Mouse (Mus musculus): ENCODE data around the gene Ttyh3. TPM values are rescaled to one million over a fixed set of nuclear protein-coding genes. Genes with fewer than 3 reads are reported as not detected.

Ttyh3 gene
- polyA plus RNA-seq, 1 experiment from 2014 or later = 42.8 TPM

- no peak for ATAC-seq (replicated peaks; ENCODE audit: insufficient number of reproducible peaks, low FRiP score, low TSS enrichment, low read depth)
- DNase-seq (ENCODE audit: low spot score) = no peak
- H3K27ac ChIP-seq (replicated peaks; ENCODE audit: low read depth, low read length) = no peak overlapping the region
- 87% methylated on average over 7 of the region's 7 CpGs for WGBS
- H3K9me3 ChIP-seq (replicated peaks; ENCODE audit: control insufficient read depth, low read length) = no peaks in the 10 kb centered on the region
- H3K4me2 ChIP-seq (ENCODE audit: low read depth, low read length) = no peak overlapping the region
- no peak overlapping the region for H3K9ac ChIP-seq (replicated peaks; ENCODE audit: low read length)
- peaks cover 7% of the 10 kb centered on the region for H3K4me1 ChIP-seq (ENCODE audit: control insufficient read depth, insufficient read depth, low read length)
- H3K27me3 ChIP-seq (ENCODE audit: control insufficient read depth, insufficient read depth, low read length) = no peaks in the 10 kb centered on the region
- no peak overlapping the region for H3K4me3 ChIP-seq (ENCODE audit: low read depth, low read length)
- H3K36me3 ChIP-seq (replicated peaks; ENCODE audit: control insufficient read depth, insufficient read depth, low read depth, low read length) = peaks cover 25% of the 10 kb centered on the region
These were observed 12.3 kb downstream of the Ttyh3 start for GRCm38 (mm10) chr5:140636316-140637057.

- H3K9ac ChIP-seq (replicated peaks; ENCODE audit: low read length) = no peak overlapping the region
- no peak overlapping the region for H3K4me3 ChIP-seq (ENCODE audit: low read depth, low read length)
- H3K27ac ChIP-seq (replicated peaks; ENCODE audit: low read depth, low read length) = no peak overlapping the region
- no peak for ATAC-seq (replicated peaks; ENCODE audit: insufficient number of reproducible peaks, low FRiP score, low TSS enrichment, low read depth)
- no peaks in the 10 kb centered on the region for H3K9me3 ChIP-seq (replicated peaks; ENCODE audit: control insufficient read depth, low read length)
- H3K27me3 ChIP-seq (ENCODE audit: control insufficient read depth, insufficient read depth, low read length) = no peaks in the 10 kb centered on the region
- no peak for DNase-seq (ENCODE audit: low spot score)
- H3K4me1 ChIP-seq (ENCODE audit: control insufficient read depth, insufficient read depth, low read length) = no peaks in the 10 kb centered on the region
- peaks cover 28% of the 10 kb centered on the region for H3K36me3 ChIP-seq (replicated peaks; ENCODE audit: control insufficient read depth, insufficient read depth, low read depth, low read length)
- no peak overlapping the region for H3K4me2 ChIP-seq (ENCODE audit: low read depth, low read length)
- WGBS = 94% methylated on average over 26 of the region's 26 CpGs
These were observed 13.8 kb downstream of the Ttyh3 start for GRCm38 (mm10) chr5:140634798-140635722.

- Histone ChIP-seq H3K9ac (replicated peaks; ENCODE audit: low read length) (no peak overlapping the region), H3K9me3 (replicated peaks; ENCODE audit: control insufficient read depth, low read length) (no peaks in the 10 kb centered on the region), H3K36me3 (replicated peaks; ENCODE audit: control insufficient read depth, insufficient read depth, low read depth, low read length) (peaks cover 41% of the 10 kb centered on the region), H3K4me3 (ENCODE audit: low read depth, low read length) (no peak overlapping the region), H3K27me3 (ENCODE audit: control insufficient read depth, insufficient read depth, low read length) (no peaks in the 10 kb centered on the region), H3K4me2 (ENCODE audit: low read depth, low read length) (no peak overlapping the region), H3K4me1 (ENCODE audit: control insufficient read depth, insufficient read depth, low read length) (no peaks in the 10 kb centered on the region), H3K27ac (replicated peaks; ENCODE audit: low read depth, low read length) (no peak overlapping the region)
- 88% methylated on average over 7 of the region's 7 CpGs for WGBS
- DNase-seq (ENCODE audit: low spot score) = no peak
- no peak for ATAC-seq (replicated peaks; ENCODE audit: insufficient number of reproducible peaks, low FRiP score, low TSS enrichment, low read depth)
These were observed 15.4 kb downstream of the Ttyh3 start for GRCm38 (mm10) chr5:140633432-140633831.

- H3K4me2 ChIP-seq (ENCODE audit: low read depth, low read length) = no peak overlapping the region
- 96% methylated on average over 9 of the region's 9 CpGs for WGBS
- no peak for DNase-seq (ENCODE audit: low spot score)
- H3K4me3 ChIP-seq (ENCODE audit: low read depth, low read length) = no peak overlapping the region
- peaks cover 54% of the 10 kb centered on the region for H3K36me3 ChIP-seq (replicated peaks; ENCODE audit: control insufficient read depth, insufficient read depth, low read depth, low read length)
- no peak overlapping the region for H3K27ac ChIP-seq (replicated peaks; ENCODE audit: low read depth, low read length)
- H3K27me3 ChIP-seq (ENCODE audit: control insufficient read depth, insufficient read depth, low read length) = no peaks in the 10 kb centered on the region
- H3K9me3 ChIP-seq (replicated peaks; ENCODE audit: control insufficient read depth, low read length) = no peaks in the 10 kb centered on the region; the same call in 1 of the 2 replicates
- no peak for ATAC-seq (replicated peaks; ENCODE audit: insufficient number of reproducible peaks, low FRiP score, low TSS enrichment, low read depth)
- H3K9ac ChIP-seq (replicated peaks; ENCODE audit: low read length) = no peak overlapping the region
- no peaks in the 10 kb centered on the region for H3K4me1 ChIP-seq (ENCODE audit: control insufficient read depth, insufficient read depth, low read length)
These were observed 19.8 kb downstream of the Ttyh3 start for GRCm38 (mm10) chr5:140628995-140629394.

- H3K36me3 ChIP-seq (replicated peaks; ENCODE audit: control insufficient read depth, insufficient read depth, low read depth, low read length) = peaks cover 53% of the 10 kb centered on the region
- H3K27ac ChIP-seq (replicated peaks; ENCODE audit: low read depth, low read length) = no peak overlapping the region
- WGBS = 94% methylated on average over 5 of the region's 5 CpGs
- H3K27me3 ChIP-seq (ENCODE audit: control insufficient read depth, insufficient read depth, low read length) = no peaks in the 10 kb centered on the region
- no peaks in the 10 kb centered on the region for H3K4me1 ChIP-seq (ENCODE audit: control insufficient read depth, insufficient read depth, low read length)
- no peak overlapping the region for H3K4me3 ChIP-seq (ENCODE audit: low read depth, low read length)
- DNase-seq (ENCODE audit: low spot score) = no peak
- ATAC-seq (replicated peaks; ENCODE audit: insufficient number of reproducible peaks, low FRiP score, low TSS enrichment, low read depth) = no peak
- H3K4me2 ChIP-seq (ENCODE audit: low read depth, low read length) = no peak overlapping the region
- H3K9ac ChIP-seq (replicated peaks; ENCODE audit: low read length) = no peak overlapping the region
- H3K9me3 ChIP-seq (replicated peaks; ENCODE audit: control insufficient read depth, low read length) = no peaks in the 10 kb centered on the region; the same call in 1 of the 2 replicates
These were observed 21.3 kb downstream of the Ttyh3 start for GRCm38 (mm10) chr5:140627580-140627979.

GRCm38 (mm10) chr5:140624961-140625360, 23.9 kb downstream of the Ttyh3 start:
- Histone ChIP-seq H3K36me3 (replicated peaks; ENCODE audit: control insufficient read depth, insufficient read depth, low read depth, low read length) (peaks cover 53% of the 10 kb centered on the region), H3K9ac (replicated peaks; ENCODE audit: low read length) (no peak overlapping the region), H3K4me2 (ENCODE audit: low read depth, low read length) (no peak overlapping the region), H3K27me3 (ENCODE audit: control insufficient read depth, insufficient read depth, low read length) (no peaks in the 10 kb centered on the region), H3K4me1 (ENCODE audit: control insufficient read depth, insufficient read depth, low read length) (no peaks in the 10 kb centered on the region), H3K27ac (replicated peaks; ENCODE audit: low read depth, low read length) (no peak overlapping the region), H3K4me3 (ENCODE audit: low read depth, low read length) (no peak overlapping the region), H3K9me3 (replicated peaks; ENCODE audit: control insufficient read depth, low read length) (no peaks in the 10 kb centered on the region; the same call in 1 of the 2 replicates)
- ATAC-seq (replicated peaks; ENCODE audit: insufficient number of reproducible peaks, low FRiP score, low TSS enrichment, low read depth) = no peak
- no peak for DNase-seq (ENCODE audit: low spot score)
- WGBS = 89% methylated on average over 13 of the region's 13 CpGs

GRCm38 (mm10) chr5:140624238-140624637, 24.6 kb downstream of the Ttyh3 start:
- Histone ChIP-seq H3K27ac (replicated peaks; ENCODE audit: low read depth, low read length) (no peak overlapping the region), H3K9me3 (replicated peaks; ENCODE audit: control insufficient read depth, low read length) (no peaks in the 10 kb centered on the region; the same call in 1 of the 2 replicates), H3K4me1 (ENCODE audit: control insufficient read depth, insufficient read depth, low read length) (no peaks in the 10 kb centered on the region), H3K27me3 (ENCODE audit: control insufficient read depth, insufficient read depth, low read length) (no peaks in the 10 kb centered on the region), H3K4me2 (ENCODE audit: low read depth, low read length) (no peak overlapping the region), H3K9ac (replicated peaks; ENCODE audit: low read length) (no peak overlapping the region), H3K4me3 (ENCODE audit: low read depth, low read length) (no peak overlapping the region), H3K36me3 (replicated peaks; ENCODE audit: control insufficient read depth, insufficient read depth, low read depth, low read length) (peaks cover 48% of the 10 kb centered on the region)
- 92% methylated on average over 5 of the region's 5 CpGs for WGBS
- ATAC-seq (replicated peaks; ENCODE audit: insufficient number of reproducible peaks, low FRiP score, low TSS enrichment, low read depth) = no peak
- no peak for DNase-seq (ENCODE audit: low spot score)

- no peak for DNase-seq (ENCODE audit: low spot score)
- H3K9me3 ChIP-seq (replicated peaks; ENCODE audit: control insufficient read depth, low read length) = no peaks in the 10 kb centered on the region; the same call in 1 of the 2 replicates
- peaks cover 44% of the 10 kb centered on the region for H3K36me3 ChIP-seq (replicated peaks; ENCODE audit: control insufficient read depth, insufficient read depth, low read depth, low read length)
- no peaks in the 10 kb centered on the region for H3K27me3 ChIP-seq (ENCODE audit: control insufficient read depth, insufficient read depth, low read length)
- WGBS = 65% methylated on average over 4 of the region's 4 CpGs
- no peak for ATAC-seq (replicated peaks; ENCODE audit: insufficient number of reproducible peaks, low FRiP score, low TSS enrichment, low read depth)
- no peak overlapping the region for H3K4me2 ChIP-seq (ENCODE audit: low read depth, low read length)
- no peak overlapping the region for H3K27ac ChIP-seq (replicated peaks; ENCODE audit: low read depth, low read length)
- no peak overlapping the region for H3K9ac ChIP-seq (replicated peaks; ENCODE audit: low read length)
- no peaks in the 10 kb centered on the region for H3K4me1 ChIP-seq (ENCODE audit: control insufficient read depth, insufficient read depth, low read length)
- no peak overlapping the region for H3K4me3 ChIP-seq (ENCODE audit: low read depth, low read length)
These were observed 25.0 kb downstream of the Ttyh3 start for GRCm38 (mm10) chr5:140623791-140624190.

Data from embryonic facial prominence, embryonic 11.5 days (tissue).